Mouse (Mus musculus) urinary bladder, postnatal 14 days (tissue): ENCODE measurements around the gene Card6.
"Not testable (repeated sequence)": the region's sequence is repeated elsewhere in the genome, so short reads cannot be mapped to it uniquely, and the experiment has no call there.

Source experiments
- DNase-seq: peaks from one replicate; pipeline ENCODE4 v3.0.0; 2021; ENCODE audit warnings: low spot score

Card6 gene

DNA sequence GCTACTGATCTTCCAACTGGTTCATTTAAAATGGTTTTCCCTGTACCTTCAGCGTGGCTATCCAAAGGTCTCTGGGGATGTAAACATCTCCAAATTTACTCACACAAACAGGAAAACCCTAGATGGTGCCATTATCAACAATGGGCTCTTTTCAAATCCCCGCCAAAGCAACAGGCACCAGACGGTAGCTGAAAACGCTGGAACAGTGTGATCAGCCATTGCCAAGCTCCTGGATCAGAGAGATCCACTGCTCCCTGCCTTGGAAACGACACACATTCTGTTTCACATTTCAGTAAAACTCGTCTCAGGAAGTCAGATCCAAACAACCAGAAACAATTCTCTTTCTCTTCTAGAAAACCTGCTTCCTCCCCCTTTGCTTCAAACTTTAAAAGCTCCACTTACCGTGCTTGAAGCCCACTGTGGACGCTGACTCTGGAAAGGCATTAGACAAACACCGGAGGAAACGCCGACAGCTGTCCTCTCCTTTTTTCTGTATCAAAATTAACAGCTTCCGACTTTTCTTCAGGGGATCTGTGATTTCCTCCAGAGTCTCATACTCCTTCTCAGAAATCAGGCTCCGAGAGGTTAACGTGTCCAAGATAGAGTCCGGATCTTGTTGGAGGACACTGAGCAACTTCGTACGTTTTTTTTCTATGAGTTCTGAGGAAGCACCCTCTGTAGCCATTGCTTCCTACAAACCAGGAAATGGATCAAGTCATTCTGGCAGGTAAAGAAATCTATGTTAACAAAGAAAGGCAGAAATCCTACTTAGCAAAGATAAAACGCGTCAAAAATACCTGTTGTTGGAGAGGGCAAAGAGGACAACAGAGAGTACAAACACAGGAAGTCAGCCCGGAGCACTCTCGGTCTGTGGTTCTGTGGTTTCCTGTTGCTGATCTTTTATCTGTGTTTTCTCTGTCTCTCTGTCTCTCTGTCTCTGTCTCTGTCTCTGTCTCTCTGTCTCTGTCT is at the start of gene Card6:
Card6 (minus strand) TSS at position 854 of the 969 bp plus-strand sequence.
- DNase-seq: no peak

DNA sequence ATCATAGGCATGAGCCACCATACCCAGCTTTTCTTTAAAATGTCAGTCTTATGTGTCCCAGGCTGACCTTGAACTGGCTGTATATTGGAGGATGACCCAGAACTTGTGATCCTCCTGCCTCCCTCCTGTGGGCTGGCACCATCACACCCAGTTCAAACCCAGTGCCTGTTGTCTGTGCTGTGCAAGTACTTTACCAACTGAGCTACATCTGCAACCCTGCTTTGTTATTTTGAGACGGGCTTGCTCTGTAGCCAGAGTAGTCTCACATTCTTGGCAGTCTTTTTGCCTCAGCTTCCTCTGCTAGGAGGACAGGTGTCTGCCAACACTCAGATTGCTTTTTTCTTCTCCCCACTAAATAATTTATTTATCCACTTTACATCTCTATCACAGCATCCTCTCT is 49.0 kb upstream of the Card6 start:
- no peak for DNase-seq

DNA sequence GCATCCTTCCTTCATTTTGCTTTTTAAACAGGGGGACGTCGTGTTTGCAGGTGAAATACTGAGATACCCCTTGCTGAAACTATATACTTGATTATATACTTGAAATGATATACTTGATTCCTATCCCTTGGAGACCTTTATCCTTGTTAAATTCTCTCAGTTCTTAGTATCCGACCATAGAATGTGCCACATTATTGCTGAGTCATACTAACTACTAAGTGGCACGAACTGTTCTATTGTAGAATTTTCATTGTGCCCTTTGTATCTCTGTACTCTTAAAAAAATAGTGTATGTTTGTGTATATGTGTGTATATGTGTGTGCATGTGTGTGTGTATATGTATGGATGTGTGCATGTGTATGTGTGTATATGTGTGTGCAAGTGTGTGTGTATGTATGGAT is 48.0 kb upstream of the Card6 start:
- DNase-seq: no peak

DNA sequence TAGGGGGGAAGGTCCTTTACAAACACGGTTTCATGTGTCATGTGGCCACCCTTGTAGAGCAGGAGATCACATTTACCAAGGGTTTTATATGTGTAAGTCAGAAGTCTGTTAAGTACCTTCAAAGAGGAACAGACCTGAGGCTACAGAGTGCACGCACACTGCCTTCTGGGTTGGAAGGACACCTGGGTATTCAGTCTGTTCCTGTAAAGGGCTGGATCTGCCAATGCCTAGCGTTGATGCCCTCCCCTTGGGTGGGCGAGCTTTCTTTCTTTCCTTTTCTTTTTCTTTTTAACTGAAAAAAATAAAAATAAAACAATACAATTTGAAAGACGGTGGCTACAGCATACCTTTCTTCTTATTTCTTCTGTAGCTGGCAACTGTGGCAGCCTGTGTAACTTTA is 46.8 kb upstream of the Card6 start:
- DNase-seq: no peak

DNA sequence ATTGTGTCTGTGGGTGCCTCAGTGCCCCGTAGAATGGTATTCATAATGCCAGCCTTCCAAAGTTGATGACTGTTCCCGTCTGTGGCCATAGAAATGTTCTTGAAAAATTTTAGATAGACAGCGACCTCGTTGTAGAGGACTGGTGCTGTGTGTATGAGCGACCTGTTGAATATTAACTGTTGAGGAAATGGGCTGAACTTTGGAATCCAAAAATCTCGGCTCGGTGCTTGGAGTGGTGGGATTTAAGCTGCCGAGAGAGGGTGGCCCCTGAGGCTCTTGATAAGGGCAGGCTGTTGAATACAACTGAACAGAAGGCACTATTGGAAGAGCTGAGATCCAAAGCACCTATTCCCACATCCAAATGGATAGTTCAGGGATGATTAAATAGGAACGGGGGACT is 46.3 kb upstream of the Card6 start:
- no peak for DNase-seq

DNA sequence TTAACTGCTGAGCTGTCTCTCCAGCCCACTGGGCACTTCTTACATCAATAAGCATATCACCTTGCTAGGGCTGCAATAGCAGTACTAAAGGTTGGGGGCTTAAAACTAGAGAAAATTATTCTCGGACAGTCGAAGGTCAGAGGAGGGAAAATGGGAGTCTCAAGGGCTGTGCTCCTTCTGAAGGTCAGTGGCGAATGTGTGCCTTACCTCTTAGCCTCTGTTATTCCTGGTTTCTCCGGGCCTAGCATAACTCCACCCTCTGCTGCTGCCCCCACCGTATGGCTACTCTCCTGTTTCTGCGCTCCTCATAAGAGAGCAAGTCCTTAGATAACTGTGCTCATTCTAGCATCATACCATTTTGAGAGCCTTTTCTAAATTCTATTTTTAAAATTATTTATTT is 43.8 kb upstream of the Card6 start:
- no peak for DNase-seq

DNA sequence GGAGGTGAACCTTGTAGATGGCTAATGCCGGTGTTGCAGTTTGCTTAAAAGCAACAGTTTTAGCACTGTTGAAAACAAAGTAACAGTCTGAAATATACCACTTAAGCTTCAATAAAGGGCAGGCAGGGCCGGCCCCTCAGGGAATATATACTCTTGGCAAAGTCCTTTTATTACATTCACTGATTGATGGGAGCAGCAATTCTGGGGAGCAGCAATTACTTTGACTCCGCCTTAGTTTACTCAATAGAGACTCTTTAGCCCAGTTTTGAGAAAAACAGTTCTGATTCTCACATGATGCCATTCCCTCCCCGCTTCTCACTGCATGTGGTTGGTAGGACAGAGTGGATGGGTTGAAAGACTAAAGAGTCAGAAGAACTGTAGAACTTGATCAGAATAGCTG is 40.8 kb upstream of the Card6 start:
- no peak for DNase-seq

DNA sequence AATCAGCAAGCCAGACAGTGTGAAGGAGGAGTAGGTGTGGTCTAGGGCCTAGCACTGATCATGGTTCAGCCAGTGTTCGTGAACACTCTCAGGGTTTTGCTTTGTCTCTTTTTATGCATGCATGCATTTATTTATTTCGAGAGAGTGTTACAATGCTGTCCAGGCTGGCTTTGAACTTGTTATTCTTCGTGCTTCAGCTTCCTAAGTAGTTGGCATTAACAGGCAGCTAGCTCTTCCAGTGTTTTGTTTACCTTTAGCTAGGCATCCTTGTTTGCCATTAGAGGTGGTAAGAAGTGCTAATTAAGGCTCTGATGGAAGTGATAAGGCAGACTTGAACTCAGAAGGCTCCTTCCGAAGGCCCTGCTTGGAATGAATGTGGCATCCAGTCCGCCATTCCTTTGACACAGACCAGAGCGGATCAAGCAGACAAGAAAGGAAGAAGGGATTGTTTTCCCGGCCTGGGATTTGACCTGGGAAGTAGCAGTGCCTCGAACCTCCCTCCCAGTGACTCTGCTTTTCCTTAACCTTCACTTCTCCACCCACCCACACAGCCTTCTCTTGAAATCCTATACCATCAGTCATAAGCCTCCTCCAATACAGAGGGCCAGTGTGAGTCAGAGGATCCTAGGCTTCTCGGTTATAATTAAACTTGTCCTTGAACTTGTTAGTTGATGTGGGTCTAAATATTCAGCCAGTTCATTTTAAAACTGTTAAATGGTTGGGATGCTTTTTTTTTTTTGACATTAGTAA is 37.0 kb upstream of the Card6 start:
- no peak for DNase-seq

DNA sequence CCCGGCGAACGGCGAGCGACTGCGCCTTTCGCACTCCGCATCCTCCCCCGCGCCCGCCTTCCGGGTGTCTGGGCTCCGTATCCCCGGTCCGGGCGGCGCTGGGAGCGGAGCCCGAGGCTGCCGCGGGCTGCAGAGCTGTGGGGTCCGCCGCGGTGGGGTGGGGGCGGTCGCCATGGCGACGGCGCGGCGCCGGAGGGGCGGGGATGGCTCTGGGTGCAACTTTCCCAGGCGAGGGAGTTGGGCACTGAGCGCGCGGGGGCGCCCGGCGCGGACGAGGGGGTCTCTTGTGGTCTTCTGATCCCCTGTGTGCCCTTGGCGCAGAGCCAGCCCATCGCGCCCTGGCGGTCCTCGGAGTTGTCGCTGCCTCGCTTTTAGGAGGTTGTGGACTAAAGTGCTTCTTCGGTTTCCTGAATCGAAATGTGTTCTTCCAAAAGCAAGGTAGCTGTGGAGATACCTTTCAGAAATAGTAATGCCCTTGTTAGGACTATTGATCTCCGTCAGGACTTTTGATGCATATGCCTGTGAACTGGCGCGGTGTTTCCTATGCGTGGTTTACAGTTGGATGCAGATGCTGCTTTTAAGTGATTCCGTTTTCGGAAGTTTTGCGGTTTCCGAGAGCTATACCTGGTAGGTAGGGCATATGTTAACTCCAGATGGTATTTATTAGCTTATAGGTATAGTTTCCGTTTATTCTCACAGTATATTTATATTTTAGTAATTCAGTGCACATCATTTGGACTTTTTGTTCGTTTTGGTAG is 35.9 kb upstream of the Card6 start:
- DNase-seq: peak; percentile 65

DNA sequence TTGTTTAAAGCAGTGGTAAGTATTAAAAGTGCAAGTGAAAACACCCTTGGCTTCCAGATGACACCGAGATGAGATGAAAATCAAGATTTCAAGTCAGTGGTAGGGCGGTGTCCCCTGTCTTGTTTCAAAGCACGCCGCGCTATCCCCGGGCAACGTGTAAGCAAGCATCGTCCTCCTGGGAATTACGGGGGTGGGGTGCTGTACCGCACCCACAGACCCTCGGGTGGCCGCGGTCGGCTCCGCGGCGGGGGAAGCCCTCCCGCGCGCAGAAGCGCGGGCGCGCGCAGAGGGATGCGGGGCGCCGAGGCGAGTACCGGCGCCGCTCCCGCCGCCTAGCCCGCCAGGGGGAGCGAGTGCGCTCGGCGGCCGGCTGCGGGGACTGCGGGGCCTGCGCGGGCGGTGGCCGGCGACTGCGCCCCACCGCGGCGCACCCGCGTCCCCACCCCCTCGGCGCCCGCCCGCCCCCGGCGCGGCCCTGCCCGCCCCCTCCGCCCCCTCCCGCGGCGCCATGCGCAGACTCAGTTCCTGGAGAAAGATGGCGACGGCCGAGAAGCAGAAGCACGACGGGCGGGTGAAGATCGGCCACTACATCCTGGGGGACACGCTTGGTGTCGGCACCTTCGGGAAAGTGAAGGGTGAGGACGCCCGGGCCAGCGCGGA is 35.2 kb upstream of the Card6 start, which contains the start of gene Prkaa1:
Prkaa1 (plus strand) TSS at position 501 of the 660 bp plus-strand sequence.
- peak; percentile 72 for DNase-seq

DNA sequence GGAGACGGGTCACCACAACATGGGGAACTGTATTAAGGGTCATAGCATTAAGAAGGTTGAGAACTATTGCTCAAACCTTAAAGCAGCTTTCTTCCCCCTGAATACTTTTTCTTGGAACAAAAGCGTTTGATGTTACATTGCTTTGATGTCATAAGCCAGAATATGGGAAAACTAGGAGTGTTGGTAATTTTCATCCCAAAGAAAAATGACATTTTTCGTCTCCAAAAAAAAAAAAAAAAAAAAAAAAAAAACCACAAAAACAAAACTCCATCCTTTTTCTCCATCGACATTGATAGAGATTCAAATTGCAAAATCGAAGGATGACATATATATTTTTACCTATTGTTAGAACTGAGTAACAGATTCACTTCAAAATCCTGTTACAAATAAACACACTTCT is 34.4 kb upstream of the Card6 start:
- no peak for DNase-seq

DNA sequence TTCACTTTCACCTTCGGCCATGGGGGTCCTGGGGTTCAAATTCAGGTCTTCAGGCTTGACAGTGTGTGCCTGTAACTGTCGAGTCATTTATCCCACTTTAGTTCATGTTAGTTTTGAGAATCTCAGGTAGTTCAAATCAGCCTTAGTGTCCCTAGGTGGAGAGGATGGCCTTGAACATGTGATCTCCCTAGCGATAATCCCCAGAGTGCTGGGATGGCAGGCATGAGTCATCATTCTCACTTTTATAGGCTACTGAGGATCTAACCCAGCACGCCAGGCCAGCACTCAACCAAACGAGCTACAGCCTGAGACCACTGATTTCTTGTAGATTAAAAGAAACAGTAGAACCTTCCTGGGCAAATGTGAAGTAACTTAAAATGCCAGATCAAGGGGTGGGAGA is 33.7 kb upstream of the Card6 start:
- no peak for DNase-seq

DNA sequence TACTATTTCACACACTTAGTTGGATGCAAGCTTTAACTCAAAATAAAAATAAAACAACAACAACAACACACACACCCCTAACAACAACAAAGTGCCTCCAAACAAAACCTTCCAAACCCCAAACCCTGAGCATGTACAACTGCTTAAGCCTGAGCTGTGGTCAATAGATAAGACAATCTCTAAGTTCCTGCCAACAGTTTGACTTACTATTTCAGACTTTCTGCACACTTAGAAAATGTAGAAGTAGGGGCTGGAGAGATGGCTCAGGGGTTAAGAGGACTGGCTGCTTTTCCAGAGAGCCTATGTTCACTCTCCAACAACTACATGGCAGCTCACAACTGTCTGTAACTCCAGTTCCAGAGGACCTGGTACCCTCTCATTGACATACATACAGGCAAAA is 32.0 kb upstream of the Card6 start:
- no peak for DNase-seq

DNA sequence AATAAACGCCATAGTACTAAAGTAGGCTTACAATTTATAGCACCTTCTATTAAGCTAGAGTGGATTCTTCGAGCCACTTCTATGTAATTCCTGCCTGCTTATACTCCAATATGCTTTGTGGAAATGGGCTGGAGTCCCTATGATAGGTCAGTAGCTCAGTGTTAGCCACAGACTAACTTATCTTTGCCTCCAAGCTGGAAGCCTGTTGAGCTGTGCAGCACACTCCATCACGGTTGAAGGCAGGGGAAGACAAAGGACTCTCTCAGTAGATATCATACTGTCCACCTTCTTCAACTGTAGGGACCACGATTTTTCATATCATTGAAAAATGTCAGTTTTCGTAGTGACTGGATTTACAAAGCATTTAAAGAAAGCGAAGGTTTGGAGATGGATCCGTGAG is 31.5 kb upstream of the Card6 start:
- DNase-seq: no peak

DNA sequence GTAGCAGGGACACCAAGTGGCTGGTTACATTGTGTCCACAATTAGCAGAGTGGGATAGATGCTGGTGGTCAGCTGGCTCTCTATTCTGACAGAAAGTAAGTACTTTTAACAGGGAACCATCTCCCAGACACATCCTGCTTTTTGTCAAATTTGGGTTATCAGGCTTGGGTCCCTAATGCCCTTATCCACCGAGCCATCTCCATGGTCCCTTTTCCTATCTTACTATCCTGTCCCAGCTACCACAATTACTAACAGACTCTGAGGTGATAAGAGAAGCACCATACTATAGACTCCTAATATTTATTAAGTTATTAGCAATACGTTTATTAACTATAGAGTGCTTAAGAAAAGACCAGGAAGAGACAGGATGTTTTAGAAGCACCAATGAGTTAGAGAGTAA is 31.0 kb upstream of the Card6 start:
- DNase-seq: no peak

DNA sequence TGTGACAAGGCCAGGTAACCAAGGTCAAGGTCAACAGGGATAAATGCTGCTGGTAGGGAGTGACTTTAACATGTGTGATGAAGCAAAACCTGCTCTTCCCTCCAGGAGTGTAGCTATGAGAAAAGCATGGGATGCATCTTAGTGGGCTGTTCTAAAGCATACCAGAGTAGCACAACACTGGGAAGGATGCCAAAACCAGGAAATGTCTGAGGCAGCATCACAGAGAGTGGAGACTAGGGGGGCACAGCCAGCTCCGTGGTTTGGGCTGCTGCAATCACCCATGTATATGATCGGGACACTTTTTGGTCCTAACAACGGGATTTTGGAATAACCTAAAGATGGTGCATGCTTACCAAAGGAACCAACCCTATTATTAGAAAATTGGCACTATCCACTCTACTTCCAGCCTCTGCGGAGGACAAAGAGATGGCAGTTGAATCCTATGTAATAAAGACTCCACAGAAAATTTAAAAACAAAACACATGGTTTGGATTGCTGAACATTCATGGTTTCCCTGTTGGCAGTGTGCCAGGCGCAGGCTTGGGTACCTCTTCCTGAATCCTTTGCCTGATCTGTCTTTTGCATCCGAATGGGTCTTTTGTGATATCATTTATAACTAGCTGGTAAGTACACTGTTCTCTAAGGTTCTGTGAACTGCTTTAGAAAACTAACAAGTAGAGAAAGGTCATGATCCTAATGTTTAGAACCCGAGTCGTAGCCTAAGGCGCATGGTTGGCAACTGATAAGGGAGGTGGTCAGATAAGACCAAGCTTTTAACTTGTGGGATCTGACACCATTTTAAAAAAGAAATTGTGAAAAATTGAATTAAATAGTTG is 29.9 kb upstream of the Card6 start:
- DNase-seq: no peak

DNA sequence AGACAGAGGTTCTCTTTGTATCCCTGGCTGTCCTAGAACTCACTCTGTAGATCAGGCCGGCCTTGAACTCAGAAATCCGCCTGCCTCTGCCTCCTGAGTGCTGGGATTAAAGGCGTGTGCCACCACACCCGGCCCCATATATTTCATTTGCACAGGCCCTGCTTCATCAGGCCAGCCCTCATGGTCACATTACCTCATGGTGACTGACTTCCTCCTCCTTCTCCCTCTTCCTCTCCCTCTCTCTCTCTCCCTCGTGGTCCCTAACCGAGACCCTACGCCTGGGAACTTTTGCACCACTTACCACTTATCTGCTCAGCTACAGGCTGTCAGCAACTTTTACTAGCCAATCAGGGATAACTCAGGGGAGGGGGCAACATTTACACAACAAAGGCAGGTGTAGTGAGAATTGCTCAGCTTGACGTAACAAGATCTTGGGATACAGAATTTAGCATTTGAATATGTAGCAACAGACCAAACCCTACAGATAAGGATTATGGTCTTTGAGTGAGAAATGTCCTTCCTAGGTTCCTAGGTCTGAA is 26.7 kb upstream of the Card6 start:
- DNase-seq: no peak

DNA sequence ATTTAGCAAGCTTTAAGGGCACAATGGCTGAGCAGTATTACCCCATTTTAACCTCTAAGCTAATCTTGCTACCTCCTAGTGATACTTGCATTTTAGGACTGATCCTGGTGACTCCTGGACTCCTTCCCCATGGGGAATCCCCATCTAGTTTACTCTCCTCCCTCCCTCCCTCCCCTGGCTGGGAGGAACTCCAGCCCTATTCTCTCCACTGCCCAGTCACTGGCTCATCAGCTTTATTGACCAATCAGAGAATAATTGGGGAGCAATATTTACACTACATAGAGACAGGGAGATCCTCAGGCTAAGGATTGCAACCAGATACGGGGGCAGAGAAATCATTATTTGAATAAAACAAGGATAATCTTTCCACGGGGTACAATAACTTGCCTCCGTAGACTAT is 25.8 kb upstream of the Card6 start:
- no peak for DNase-seq

DNA sequence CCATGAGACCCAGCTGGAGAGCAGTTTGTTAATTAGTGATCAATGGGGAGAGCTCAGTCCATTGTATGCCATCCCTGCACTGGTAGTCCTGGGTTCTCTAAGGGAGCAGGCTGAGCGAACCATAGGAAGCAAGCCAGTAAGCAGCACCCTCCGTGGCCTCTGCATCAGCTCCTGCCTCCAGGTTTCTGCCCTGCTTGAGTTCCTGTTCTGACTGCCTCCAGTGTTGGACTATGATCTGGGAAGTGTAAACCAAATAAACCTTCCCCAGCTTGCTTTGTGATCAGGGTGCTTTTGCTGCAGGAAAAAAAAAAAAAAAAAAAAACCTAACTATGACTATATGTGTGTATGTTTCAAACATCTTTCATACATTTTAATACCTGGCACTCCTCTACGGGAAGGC is 25.0 kb upstream of the Card6 start:
- no peak for DNase-seq

DNA sequence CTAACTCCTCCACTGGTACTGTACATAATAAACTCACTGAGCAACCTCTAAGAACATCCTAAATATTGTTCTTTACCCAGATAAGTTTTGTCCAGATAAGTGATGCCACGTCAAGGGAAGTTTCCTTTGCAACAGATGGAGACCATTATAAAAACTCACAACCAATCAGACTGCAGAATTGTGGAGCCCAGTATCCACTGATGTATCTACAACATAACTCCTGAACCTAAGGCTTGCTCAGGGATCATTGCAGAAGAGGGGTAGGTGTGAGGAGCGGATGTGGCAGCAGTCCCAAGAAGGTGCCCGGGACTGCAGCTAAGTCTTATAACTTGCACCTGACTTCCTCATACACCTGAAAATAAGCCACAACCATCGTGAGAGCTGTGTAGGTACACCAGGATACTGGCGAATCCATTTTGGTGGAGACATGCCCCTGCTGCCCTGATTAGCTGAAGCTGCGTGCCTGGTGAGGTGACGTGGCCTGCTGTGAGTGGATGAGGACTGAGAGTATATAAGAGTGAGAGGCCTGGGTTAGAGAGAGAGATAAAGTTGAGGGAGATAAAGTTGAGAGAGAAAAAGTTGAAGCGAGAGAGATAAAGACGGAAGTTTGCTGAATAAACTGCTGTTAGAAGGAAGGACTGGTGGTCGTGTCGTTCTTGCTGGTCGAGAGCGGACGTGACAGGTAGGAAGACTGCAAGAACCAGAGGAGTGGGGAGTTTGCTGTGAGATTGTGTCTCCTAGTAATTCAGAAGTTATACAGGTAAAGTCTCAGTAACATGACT is 22.7 kb upstream of the Card6 start:
- DNase-seq: not testable (repeated sequence)
